Mouse (Mus musculus) kidney, embryonic 14.5 days (tissue): ENCODE results near the gene Als2cr12. TPM values are rescaled to one million over a fixed set of nuclear protein-coding genes. Genes with fewer than 3 reads are reported as not detected.
A peak's percentile ranks its signal among the peaks of the same experiment; 100 is the strongest.
"Not testable (repeated sequence)": the region's sequence is repeated elsewhere in the genome, so short reads cannot be mapped to it uniquely, and the experiment has no call there.

ENCODE experiments used
- ATAC-seq: fragments of 200-750 bp; cut with Nextera tagmentation; 2 replicates; pipeline ENCODE4 v1.8.0; 2017; ENCODE audit warnings: moderate number of reproducible peaks, mild to moderate bottlenecking, moderate TSS enrichment, moderate library complexity; ENCODE audit not compliant: low FRiP score, low TSS enrichment
- H3K27ac ChIP-seq: fragments of 300-500 bp; sonication (generic); 2 replicates; pipeline ENCODE4 v1.5.1; 2014; ENCODE audit warnings: low read depth, mild to moderate bottlenecking, low read length, moderate library complexity, mixed read lengths
- H3K27me3 ChIP-seq: fragments of 300-500 bp; sonication (generic); 2 replicates; pipeline ENCODE4 v1.6.1; 2014; ENCODE audit warnings: mild to moderate bottlenecking, low read length; ENCODE audit not compliant: control insufficient read depth, insufficient read depth
- H3K36me3 ChIP-seq: fragments of 300-500 bp; sonication (generic); 2 replicates; pipeline ENCODE4 v1.6.1; 2014; ENCODE audit warnings: low read length, mixed read lengths; ENCODE audit not compliant: control insufficient read depth, insufficient read depth
- H3K4me1 ChIP-seq: fragments of 300-500 bp; sonication (generic); 2 replicates; pipeline ENCODE4 v1.6.1; 2014; ENCODE audit warnings: low read length, mixed read lengths; ENCODE audit not compliant: control insufficient read depth, insufficient read depth
- H3K4me2 ChIP-seq: fragments of 300-500 bp; sonication (generic); replicated peaks from 2 replicates; pipeline ENCODE4 v1.6.1; 2014; ENCODE audit warnings: low read depth, mild to moderate bottlenecking, low read length
- H3K4me3 ChIP-seq: fragments of 300-500 bp; sonication (generic); 2 replicates; pipeline ENCODE4 v1.5.1; 2014; ENCODE audit warnings: mild to moderate bottlenecking, low read length
- H3K9ac ChIP-seq: fragments of 300-500 bp; sonication (generic); 2 replicates; pipeline ENCODE4 v1.6.1; 2014; ENCODE audit warnings: low read depth, mild to moderate bottlenecking, low read length, moderate library complexity
- H3K9me3 ChIP-seq: fragments of 300-500 bp; sonication (generic); 2 replicates; pipeline ENCODE4 v1.6.1; 2016; ENCODE audit warnings: low read length; ENCODE audit not compliant: control insufficient read depth
- WGBS: fragments of 180-500 bp; shearing (Covaris S2); extraction: QIAGEN DNeasy Blood & Tissue Kit; methylation state at CpG from one replicate; pipeline ENCODE4 v1.1.7; 2014; 5-methylcytosine and 5-hydroxymethylcytosine counted together
- polyA plus RNA-seq: library from polyadenylated mRNA; unstranded; fragments of >200 nt; fragmentation: Nextera tagmentation; extraction: Ambion mirVana; gene quantifications from 2 replicates; pipeline ENCODE4 v1.2.1, GENCODE M21; 2014

Als2cr12 gene
- polyA plus RNA-seq, 1 experiment from 2014 or later = not detected

GRCm38 (mm10) chr1:58678412-58678811, 17.4 kb downstream of the Als2cr12 start:
- H3K4me2 ChIP-seq, H3K4me1 ChIP-seq, H3K4me3 ChIP-seq, H3K9me3 ChIP-seq, H3K9ac ChIP-seq, ATAC-seq, H3K27me3 ChIP-seq, H3K27ac ChIP-seq, H3K36me3 ChIP-seq: not testable (repeated sequence)
- WGBS = 81% methylated on average over 5 of the region's 5 CpGs

DNA sequence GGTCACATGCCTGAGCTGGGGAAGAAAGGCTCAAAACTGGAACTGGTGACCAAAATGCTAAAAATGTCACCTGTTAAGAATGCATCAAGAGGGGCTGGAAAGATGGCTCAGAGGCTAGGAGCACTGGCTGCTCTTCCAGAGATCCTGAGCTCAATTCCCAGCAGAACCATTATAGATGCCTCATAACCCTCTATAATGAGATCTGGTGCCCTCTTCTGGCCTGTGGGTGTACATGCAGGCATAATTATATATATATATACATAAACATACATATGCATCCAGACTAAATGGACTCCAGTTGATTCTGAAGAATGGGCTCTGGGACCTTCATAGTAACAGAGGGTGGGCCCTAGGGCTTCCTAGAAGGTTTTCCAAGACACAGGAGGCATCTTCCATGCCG, 18.2 kb downstream of the Als2cr12 start:
- Histone ChIP-seq H3K36me3 (no peaks in the 10 kb centered on the region), H3K9ac (no peak overlapping the region), H3K9me3 (no peaks in the 10 kb centered on the region), H3K4me3 (no peak overlapping the region), H3K4me1 (no peaks in the 10 kb centered on the region), H3K27ac (no peak overlapping the region), H3K27me3 (no peaks in the 10 kb centered on the region), H3K4me2 (no peak overlapping the region)
- 79% methylated on average over 1 of the region's 1 CpGs for WGBS
- ATAC-seq = no peak

DNA sequence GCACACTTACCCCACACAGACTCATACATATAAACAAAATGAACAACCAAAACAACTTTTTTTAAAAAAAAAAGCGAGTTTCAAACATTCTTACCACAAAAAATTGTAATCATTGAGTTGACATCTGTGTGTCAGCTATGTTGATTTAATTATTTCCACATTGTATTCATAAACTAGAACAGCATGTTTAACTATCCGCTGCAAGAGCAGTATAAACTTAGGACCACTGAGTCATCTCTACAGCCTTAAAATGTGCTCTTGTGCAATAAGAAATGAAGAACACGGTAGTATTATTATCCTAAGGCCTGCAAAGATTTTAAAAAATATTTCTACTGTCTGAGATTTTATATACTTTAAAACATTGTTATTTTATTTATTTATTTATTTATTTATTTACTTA, 20.8 kb downstream of the Als2cr12 start:
- no peak for ATAC-seq
- Histone ChIP-seq H3K27ac (no peak overlapping the region), H3K4me3 (no peak overlapping the region), H3K9me3 (no peaks in the 10 kb centered on the region), H3K9ac (no peak overlapping the region), H3K27me3 (no peaks in the 10 kb centered on the region), H3K36me3 (no peaks in the 10 kb centered on the region), H3K4me1 (no peaks in the 10 kb centered on the region), H3K4me2 (no peak overlapping the region)
- 89% methylated on average over 3 of the region's 3 CpGs for WGBS

DNA sequence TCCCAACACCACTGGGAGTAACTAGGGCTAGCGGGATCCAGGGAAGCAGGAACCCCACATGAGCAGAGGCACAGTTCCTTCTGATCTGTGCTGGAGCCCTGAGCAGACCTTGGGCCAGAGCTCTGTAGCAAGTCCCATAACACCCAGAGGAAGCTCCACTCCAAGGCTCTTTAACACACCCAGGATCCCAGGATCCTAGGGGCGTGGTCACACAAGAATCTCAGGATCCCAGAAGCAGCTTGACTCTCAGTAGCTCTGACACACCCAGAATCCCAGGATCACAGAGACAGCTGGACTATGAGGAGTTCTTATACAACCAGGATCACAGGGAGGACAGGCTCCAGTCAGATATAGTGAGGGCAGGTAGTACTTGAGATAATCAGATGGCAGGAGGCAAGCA, 23.7 kb downstream of the Als2cr12 start:
- WGBS = 83% methylated on average over 2 of the region's 2 CpGs
- no peak for ATAC-seq
- no peaks in the 10 kb centered on the region for H3K36me3 ChIP-seq

GRCm38 (mm10) chr1:58669635-58670034, 26.2 kb downstream of the Als2cr12 start:
- H3K9ac ChIP-seq, H3K4me1 ChIP-seq, H3K36me3 ChIP-seq, H3K4me2 ChIP-seq, H3K27ac ChIP-seq, H3K27me3 ChIP-seq, ATAC-seq, H3K9me3 ChIP-seq, H3K4me3 ChIP-seq: not testable (repeated sequence)
- WGBS = 82% methylated on average over 3 of the region's 3 CpGs

More for the DNA sequence above, 23.7 kb downstream of the Als2cr12 start:
- Histone ChIP-seq H3K4me1 (no peaks in the 10 kb centered on the region), H3K9me3 (no peaks in the 10 kb centered on the region), H3K27me3 (no peaks in the 10 kb centered on the region), H3K4me2 (no peak overlapping the region), H3K4me3 (no peak overlapping the region), H3K27ac (no peak overlapping the region), H3K9ac (no peak overlapping the region)

GRCm38 (mm10) chr1:58668191-58668590, 27.6 kb downstream of the Als2cr12 start:
- H3K4me1 ChIP-seq = no peaks in the 10 kb centered on the region
- no peak for ATAC-seq
- no peak overlapping the region for H3K4me2 ChIP-seq
- H3K4me3 ChIP-seq = no peak overlapping the region
- no peak overlapping the region for H3K9ac ChIP-seq
- WGBS = 79% methylated on average over 5 of the region's 5 CpGs
- no peaks in the 10 kb centered on the region for H3K27me3 ChIP-seq
- H3K9me3 ChIP-seq = no peaks in the 10 kb centered on the region
- H3K27ac ChIP-seq = no peak overlapping the region
- H3K36me3 ChIP-seq = no peaks in the 10 kb centered on the region

DNA sequence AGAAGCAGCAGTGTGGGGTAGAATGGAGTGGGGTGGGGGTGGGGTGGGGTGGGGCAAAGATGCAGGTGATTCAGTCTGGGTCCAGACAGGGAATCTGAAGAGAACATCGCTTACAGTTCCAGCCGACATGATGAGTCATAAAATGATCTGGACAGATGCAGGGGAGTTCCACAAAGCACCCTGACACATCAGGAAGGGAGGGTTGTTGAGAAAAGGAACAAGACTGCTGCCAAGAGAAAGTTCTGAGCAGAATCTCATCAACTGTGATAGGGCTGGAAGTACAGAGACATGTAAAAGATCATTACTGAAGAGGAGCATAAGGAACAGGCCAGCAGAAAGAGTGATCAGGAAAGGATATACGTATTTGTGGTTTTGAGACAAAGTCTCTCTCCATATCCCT, 32.4 kb downstream of the Als2cr12 start:
- 86% methylated on average over 3 of the region's 3 CpGs for WGBS
- not testable (repeated sequence) for ATAC-seq, H3K27ac ChIP-seq, H3K9ac ChIP-seq, H3K4me1 ChIP-seq, H3K4me2 ChIP-seq, H3K4me3 ChIP-seq, H3K9me3 ChIP-seq, H3K27me3 ChIP-seq, H3K36me3 ChIP-seq

- not testable (repeated sequence) for H3K4me3 ChIP-seq, ATAC-seq, H3K36me3 ChIP-seq, H3K27ac ChIP-seq, H3K9me3 ChIP-seq, H3K4me2 ChIP-seq, H3K27me3 ChIP-seq, H3K9ac ChIP-seq, H3K4me1 ChIP-seq
- WGBS = 88% methylated on average over 5 of the region's 5 CpGs
Measured at GRCm38 (mm10) chr1:58662671-58663070, 33.1 kb downstream of the Als2cr12 start.

DNA sequence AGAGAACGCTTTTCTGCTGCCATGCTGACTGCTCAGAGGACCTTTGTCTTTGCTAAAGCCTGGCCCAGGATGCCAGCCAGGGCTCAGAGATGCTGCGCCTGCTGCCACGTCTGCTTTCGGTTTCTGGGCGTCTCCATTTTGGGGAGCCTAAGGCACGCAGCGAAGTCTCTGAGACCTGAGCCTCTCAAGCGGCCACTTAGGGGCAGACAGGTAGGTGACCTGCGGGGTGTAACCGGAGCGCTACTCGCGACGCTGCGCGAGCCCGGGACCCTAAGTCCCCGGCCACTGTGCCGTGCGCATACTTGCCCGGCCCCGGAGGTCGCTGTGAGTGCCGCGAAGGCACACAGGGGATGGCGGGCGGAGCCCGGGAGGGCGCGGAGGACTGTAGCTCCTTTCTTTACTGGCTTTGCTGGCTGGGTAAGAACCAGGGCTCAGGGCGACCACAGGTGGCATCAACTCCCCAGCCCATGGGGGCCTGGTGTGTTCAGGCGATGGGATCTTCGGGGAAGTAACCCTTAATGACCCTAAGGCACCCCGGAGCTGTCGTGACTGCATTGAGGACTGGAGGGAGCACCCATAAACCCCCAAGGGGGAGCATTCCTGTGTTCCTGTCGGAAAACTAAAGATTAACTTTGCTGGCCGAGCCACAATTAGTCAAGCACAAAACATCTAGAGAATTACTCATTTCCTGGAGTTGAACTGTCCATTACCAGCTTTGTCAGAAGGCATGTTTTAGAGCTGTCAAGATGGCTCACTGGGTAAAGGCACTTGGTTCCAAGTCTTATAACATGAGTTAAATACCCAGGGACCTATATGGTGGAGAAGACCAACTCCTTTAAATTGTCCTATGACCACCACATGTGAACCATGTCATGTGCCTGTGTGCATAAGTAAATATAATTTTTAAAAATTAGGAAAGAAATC, 43.0 kb downstream of the Als2cr12 start:
- Histone ChIP-seq H3K27me3 (no peaks in the 10 kb centered on the region), H3K9me3 (no peaks in the 10 kb centered on the region), H3K9ac (peak overlapping the region; percentile 53), H3K36me3 (no peaks in the 10 kb centered on the region), H3K4me1 (no peaks in the 10 kb centered on the region), H3K4me2 (peak overlapping the region; percentile 80), H3K27ac (no peak overlapping the region), H3K4me3 (peak overlapping the region; percentile 47)
- ATAC-seq = peak; percentile 87; the same call in 1 of the 2 replicates
- 2% methylated on average over 37 of the region's 37 CpGs for WGBS
